Mouse (Mus musculus): ENCODE results near the gene Lnpep.
A peak's percentile ranks its signal among the peaks of the same experiment; 100 is the strongest.

Gene Lnpep

GRCm38 (mm10) chr17:17609523-17609922 is 15.3 kb downstream of the Lnpep start:
- no peak for DNase-seq (ENCODE audit: low read depth in 1 of 2, low spot score in 2 of 2)

DNA sequence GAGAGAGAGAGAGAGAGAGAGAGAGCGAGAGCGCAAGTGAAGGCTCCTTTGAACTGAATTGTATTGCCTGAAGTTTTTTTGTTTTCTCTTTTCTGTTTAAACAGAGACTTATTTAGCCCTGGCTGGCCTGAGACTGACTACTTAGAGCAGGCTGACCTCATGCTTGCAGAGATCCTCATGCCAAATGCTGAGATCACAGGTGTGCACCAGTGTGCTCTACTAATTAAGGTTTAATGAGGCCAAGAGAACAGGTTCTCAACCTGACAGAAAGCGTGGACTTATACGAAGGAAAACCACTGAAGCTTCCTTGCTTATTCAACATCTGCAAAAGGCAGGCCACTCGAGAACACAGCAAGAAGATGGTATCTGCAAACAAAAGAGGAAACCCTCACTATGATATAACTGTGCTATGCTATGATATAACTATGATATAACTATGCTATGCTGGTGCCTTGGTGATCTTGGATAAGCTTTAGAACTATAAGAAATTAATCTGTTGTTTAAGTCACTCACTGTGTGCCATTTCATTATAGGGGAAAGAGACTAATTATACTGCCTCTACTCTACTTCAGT is 16.3 kb downstream of the Lnpep start:
- DNase-seq (ENCODE audit: low read depth in 1 of 2, low spot score in 2 of 2), result no peak

GRCm38 (mm10) chr17:17604554-17604953 is 20.3 kb downstream of the Lnpep start:
- DNase-seq (ENCODE audit: low read depth in 1 of 2, low spot score in 2 of 2), result no peak

GRCm38 (mm10) chr17:17603609-17604008 is 21.2 kb downstream of the Lnpep start:
- DNase-seq (ENCODE audit: low read depth in 1 of 2, low spot score in 2 of 2), result no peak

DNA sequence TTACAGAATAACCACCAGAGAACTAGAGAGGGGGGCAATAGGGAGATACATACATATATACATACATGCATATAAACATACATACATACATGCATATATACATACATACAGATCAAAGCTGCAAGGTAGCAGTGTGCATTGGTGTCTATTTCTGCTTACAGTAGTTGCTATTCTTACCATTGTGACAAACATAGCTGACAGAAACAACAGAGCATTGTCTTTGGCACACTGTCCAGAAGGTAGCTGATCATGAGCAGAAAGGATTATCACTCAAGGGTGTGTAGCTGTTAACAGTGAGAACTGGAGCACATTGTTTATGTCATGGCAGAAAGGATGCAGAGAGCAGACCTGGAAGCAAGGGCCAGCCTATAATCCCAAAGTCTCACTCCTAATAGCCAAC is 22.1 kb downstream of the Lnpep start:
- no peak for DNase-seq (ENCODE audit: low read depth in 1 of 2, low spot score in 2 of 2)

DNA sequence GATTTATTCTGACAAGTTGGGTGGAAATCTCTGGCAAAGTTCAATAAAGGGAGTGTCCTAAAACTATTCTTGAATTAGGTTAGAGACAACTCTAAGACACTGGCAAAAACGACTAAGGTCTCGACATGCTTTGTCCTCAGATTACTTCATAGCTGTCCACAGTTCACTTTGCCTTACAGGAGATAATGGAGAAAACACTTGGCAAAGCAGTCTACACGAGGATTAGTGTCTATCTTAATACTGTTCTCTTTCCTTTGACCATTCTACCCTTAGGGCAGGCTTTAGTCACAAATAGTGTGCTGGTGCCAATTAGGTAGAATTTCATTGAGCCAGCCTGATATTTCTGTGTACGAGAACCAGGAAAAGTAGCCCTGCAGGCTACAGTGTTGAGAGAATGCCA is 22.5 kb downstream of the Lnpep start:
- no peak for DNase-seq (ENCODE audit: low read depth in 1 of 2, low spot score in 2 of 2)

DNA sequence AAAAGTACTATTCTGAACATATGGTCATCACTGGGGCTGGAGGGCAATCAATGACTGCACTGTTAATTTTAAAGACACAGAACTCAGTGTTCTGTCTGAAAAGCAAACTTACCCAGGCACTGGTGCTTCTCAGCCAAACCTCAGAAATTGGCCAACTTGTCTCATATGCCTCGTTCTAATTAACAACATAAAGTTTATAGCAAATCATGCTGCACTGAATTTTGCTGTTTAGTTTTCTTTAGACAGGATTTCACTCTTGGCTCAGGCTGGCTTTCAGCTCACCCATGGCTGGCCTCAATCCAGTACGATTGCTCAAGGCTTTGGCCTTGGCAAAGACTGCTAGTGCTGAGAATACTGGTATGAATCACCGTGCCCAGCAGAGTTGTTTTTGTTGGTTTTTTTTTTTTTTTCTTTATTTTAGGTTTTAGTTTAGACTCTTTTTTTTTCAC is 24.0 kb downstream of the Lnpep start:
- peak; percentile 38 to 43 for DNase-seq (ENCODE audit: low read depth in 1 of 2, low spot score in 2 of 2)

GRCm38 (mm10) chr17:17600001-17600400 is 24.8 kb downstream of the Lnpep start:
- no peak for DNase-seq (ENCODE audit: low read depth in 1 of 2, low spot score in 2 of 2)

DNA sequence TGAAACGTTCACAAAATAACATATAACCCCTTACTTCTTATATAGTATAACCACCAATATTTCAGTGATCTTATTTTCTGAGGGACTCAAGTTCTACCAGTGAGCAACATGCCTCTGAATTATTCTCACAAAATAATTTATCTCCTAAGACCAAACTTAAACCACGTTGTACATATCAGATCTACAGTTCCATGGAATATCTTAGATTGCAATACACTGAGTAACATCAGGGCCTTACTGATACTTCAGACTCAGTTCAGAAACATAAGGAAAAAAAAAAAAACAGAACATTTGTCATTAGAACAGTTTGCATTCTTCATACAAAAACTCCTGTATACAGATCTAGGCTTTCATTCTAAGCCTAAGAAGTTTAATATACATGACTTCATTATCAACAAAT is 26.5 kb downstream of the Lnpep start:
- no peak for DNase-seq (ENCODE audit: low read depth in 1 of 2, low spot score in 2 of 2)

GRCm38 (mm10) chr17:17592926-17593325 is 31.9 kb downstream of the Lnpep start:
- no peak for DNase-seq (ENCODE audit: low read depth in 1 of 2, low spot score in 2 of 2)

GRCm38 (mm10) chr17:17587333-17588047 is 37.4 kb downstream of the Lnpep start:
- peak; percentile 13 to 19 for DNase-seq (ENCODE audit: low read depth in 1 of 2, low spot score in 2 of 2)

GRCm38 (mm10) chr17:17585115-17585514 is 39.7 kb downstream of the Lnpep start:
- no peak for DNase-seq (ENCODE audit: low read depth in 1 of 2, low spot score in 2 of 2)

GRCm38 (mm10) chr17:17583896-17584295 is 41.0 kb downstream of the Lnpep start:
- DNase-seq (ENCODE audit: low read depth in 1 of 2, low spot score in 2 of 2), result no peak

DNA sequence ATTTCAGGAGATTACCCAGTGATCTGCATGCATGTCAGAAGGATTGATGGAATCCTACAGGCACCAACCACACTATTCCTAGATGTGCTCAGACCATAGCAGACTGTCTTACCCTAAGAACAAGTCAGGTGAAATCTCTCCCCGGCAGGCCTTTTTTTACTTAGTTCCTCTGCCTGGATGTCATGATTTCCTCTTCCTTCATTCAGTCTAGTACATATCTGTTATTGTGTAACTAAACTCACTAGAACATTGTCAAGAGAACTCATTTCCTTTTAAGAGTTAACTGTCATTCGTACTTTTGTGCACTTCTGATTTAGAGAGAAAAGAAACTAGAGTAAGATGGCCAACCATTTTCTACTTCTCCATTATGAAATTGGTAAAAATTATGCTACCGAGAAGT is 43.6 kb downstream of the Lnpep start:
- peak in 1 of 2 experiments; percentile 14 for DNase-seq (ENCODE audit: low read depth in 1 of 2, low spot score in 2 of 2)

DNA sequence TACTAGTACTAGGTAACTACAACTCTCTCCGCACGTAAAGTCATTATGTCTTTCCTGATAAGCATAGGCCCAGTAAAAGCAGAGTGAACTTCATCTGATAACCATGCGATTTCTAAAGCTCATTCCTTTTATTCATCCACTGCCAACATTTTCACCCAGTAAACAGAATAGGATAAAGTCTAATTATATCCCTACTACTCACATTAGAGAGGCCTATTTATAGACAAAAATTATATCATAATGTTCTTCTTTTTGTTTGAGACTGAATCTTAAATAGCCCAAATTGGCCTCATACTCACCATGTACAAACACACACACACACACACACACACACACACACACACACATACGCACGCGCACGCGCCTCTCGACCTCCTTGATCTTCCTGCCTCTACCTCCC is 48.5 kb downstream of the Lnpep start:
- DNase-seq (ENCODE audit: low read depth in 1 of 2, low spot score in 2 of 2), result no peak

DNA sequence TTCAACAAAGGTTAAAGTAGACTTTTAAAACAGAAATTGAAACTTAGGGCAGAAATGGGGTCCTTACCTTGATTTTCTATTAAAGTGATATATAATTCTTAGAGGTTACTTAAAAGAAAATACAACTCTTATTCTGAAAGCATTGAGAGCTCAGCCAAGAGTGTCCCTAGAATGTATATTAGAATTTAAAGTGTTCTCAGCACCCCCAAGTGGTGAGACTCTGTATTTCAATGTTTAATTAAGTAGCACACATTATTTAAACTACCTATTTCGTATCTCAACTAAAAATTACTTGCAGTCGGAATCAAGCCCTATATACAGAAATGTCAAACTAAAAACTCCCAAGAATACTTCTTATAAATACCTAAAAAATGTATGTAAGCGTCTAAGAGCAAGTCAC is 57.8 kb downstream of the Lnpep start:
- DNase-seq (ENCODE audit: low read depth in 1 of 2, low spot score in 2 of 2), result no peak

DNA sequence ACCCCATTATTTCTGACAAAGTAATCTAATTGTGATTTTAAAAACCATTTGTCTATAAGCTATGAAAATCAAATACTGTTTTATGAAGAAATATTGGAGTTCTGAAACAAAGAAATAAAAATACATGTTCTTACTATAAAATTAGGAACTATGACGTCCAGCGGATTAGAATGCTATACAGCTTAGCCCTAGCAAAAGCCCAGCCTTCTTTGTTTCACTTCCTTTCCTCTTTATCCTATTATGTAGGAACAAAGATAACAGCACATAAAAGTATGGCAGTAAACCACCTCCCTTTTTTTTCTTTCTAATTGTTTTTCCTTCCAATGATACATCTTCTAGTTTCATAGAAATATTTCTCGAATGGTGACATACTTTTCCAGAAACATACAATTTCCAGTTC is 75.9 kb downstream of the Lnpep start:
- DNase-seq (ENCODE audit: low read depth in 1 of 2, low spot score in 2 of 2), result no peak

DNA sequence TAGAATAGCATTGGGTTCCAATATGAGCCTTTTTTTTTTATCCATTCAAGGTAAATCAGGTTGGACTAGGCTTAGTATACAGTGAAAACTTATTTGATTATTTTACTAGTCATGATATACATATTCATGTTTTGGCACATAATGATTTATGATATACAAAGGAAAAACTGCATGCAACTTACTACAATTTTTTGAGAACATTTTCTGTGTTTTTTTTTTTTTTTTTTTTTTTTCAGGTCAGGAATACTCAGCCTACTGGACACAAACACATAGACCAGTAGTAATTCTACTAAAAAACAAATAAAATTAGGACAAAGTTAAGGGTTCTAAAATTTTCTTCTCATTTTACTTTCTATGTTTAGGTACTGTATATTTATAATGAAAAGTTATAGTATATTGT is 93.5 kb downstream of the Lnpep start:
- DNase-seq (ENCODE audit: low read depth in 1 of 2, low spot score in 2 of 2), result no peak

GRCm38 (mm10) chr17:17516384-17517016 is 108.3 kb downstream of the Lnpep start:
- no peak for DNase-seq (ENCODE audit: low read depth in 1 of 2, low spot score in 2 of 2)

DNA sequence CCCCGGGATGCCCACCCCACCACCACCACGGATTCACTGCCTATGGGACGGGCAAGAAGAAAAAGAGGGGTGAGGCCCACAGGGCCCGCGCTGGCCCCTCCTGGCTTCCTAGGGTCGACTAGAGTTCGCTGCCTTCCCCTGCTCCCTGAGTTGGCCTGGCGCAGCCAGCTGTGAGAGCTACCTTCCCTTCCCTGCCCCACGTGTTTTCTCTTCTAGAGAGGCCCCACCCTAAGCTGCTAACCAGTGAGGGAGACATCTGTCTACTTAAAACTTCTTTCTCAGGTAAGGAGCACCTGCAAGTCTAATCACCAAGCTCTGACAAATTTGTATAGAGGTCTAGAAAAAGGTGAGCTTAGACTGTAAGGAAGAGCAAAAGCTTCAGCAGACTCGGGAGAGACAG is 118.2 kb downstream of the Lnpep start:
- no peak for DNase-seq (ENCODE audit: low read depth in 1 of 2, low spot score in 2 of 2)

DNA sequence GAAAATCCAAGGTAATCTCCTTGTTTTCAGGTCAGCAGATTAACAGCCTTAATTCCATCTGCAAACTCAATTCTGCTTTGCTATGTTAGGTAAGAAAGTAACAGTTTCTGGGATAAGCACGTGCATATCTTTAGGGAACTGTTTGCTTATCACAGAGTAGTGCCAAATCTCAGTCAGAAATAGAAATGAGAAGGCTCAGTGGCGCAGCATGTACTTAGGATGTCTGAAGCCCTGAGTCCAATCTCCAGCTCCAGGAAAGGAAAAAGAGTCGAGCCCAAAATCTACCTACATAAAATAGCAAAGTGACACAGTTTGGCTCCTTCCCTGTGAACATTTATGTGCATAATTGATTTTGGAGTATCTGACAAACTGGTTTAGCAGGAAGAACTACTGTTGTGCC is 125.6 kb downstream of the Lnpep start:
- no peak for DNase-seq (ENCODE audit: low read depth in 1 of 2, low spot score in 2 of 2)

- DNase-seq (ENCODE audit: low read depth in 1 of 2, low spot score in 2 of 2), result no peak
Observed at GRCm38 (mm10) chr17:17498848-17499247, 126.0 kb downstream of the Lnpep start.

DNA sequence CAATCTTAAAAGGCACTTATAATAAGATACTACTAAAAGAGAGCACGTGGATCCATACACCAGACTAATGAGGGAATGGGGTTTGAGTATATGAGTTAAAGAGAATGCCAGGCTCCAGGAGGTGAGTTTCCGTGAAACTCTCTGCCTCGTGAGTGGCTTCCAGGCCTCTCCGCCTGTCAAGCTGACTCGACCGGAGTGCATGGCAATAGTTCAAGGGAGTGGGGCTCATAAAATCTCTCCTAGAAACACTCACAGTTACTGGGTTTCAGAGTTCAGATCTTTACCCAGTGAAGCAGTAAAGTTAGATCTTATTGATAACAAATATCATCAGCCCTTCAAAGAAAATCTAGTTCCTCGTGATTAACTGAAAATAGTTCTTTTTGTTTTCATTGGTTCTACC is 128.1 kb downstream of the Lnpep start:
- no peak for DNase-seq (ENCODE audit: low read depth in 1 of 2, low spot score in 2 of 2)

Measured in monocyte, adult 2 months (primary cell).